Mouse (Mus musculus) mature B cell (primary cell): ENCODE measurements around the gene Junb.

Experiments used
- in situ Hi-C: fragments of 300-500 bp; cut with MboI; formaldehyde crosslinking; loops from 2 replicates; pipeline ENCODE4 v1.14.3; 2019

Junb gene

DNA sequence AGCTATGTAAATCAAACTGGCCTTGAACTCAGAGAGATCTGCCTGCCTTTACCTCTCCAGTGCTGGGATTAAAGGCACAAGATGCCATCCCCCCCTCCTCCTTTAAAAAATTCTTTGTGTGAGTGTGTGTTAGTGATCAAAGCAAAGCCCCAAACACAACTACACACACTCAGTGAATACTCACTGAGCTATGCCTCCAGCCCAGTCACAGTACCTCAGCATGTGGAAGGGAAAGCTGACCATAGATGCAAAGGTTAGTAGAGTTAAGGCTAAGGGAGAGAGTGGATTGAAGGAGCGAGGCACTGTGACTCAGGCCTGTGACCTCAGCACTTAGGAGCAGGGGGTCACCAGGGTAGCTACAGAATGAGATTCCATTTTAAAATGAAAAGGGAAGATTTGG is 5.4 kb downstream of the Junb start:
- in situ Hi-C loops = loop anchor here (25.0 kb wide), 1 partner anchor 314 kb away; the partner anchor contains the start of genes Orc6 and Vps35

DNA sequence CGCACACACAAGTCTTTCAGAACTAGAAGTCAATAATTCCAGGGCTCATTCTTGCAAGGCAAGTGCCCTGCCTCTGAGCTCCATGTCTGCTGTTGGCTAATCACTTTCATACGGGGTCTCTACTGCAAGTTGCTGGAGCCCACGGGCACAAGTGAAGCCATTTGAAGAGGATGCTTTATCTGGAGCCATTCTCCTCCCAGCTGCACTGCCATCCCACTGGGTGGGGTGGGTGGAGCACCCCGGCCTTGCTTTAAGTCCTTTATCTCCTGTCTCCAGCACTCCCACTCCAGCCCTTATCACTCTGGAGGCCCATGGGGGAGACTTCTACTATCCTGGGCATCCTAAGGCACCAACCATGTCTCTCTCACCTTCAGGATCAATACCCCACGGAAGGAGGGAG is 7.6 kb downstream of the Junb start:
- in situ Hi-C loops = loop anchor here (25.0 kb wide), 1 partner anchor 316 kb away; the partner anchor contains the start of genes Orc6 and Vps35

DNA sequence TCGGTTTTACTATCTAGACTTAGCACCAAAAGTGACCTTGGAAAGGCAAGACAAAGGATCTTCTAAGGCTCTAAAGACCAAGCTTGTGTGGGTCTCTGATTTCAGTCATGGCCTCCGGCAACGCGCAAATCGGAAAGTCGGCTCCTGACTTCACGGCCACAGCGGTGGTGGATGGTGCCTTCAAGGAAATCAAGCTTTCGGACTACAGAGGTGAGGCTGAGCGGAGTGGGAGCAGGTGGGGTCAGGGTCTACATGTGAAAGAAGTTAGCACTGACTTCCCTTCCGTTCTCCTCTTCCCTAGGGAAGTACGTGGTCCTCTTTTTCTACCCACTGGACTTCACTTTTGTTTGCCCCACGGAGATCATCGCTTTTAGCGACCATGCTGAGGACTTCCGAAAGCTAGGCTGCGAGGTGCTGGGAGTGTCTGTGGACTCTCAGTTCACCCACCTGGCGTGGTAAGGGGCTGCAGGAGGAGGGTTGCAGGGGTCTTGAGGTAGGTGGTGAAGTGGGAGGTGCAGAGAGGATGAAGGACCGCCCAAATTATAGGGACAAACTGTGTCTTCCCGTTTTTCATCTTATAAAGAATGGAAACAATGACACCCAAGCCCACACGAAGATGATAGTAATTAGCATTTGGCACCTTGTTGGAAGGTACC is 8.3 kb downstream of the Junb start:
- in situ Hi-C loops = loop anchor here (25.0 kb wide), 1 partner anchor 317 kb away; the partner anchor contains the start of genes Orc6 and Vps35

DNA sequence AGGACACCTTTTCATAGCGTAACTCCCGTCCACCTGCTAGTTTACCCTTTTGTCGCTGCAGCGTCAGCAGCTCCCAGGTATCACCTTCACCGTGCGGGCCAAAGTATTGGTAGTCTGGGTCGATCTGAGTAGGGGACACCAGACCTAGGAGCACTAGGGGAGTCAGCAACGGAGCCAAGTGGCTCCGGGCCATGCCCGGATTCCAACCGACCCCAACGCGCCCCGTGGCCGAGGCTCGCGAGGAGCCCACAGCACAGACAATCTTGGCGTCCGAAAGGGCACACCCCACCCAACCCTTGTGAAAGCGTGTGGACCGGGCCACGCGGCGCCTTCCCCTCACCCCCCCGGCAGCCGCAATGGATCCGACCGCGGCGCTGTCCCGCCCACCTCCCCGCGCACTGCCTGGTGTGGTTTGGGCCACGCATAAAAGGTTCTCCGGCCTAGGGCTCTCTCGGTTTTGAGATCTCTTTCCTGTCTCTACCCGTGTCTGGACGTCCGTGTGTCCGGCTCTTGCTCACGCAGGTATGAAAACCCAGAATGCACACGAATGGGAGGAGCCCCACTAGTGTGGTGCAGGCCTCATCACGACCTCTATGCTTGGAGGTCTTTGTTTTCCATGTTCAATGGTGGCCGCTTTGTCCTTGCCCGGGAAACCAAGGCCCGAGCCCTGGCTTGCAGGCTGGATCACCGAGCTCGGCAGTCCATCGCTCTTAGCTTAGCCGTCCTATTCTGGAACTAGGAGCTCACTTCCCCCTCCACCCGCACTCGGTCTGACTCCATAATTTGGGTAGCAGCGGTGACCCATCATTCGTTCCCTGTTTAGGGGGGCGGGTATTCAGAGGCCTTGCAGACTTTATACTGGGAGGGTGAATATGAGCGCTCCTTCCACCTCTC is 9.0 kb downstream of the Junb start, which contains the start of the genes Gm49661, Prdx2 and Rnaseh2a:
Gene Gm49661, minus strand, starts transcription at position 193 of the 894 bp plus-strand sequence.
Gene Prdx2, plus strand, starts transcription at position 347 of the 894 bp plus-strand sequence.
Gene Rnaseh2a, minus strand, starts transcription at position 527 of the 894 bp plus-strand sequence.
- in situ Hi-C loops = loop anchor here (25.0 kb wide), 1 partner anchor 318 kb away; the partner anchor contains the start of genes Orc6 and Vps35

DNA sequence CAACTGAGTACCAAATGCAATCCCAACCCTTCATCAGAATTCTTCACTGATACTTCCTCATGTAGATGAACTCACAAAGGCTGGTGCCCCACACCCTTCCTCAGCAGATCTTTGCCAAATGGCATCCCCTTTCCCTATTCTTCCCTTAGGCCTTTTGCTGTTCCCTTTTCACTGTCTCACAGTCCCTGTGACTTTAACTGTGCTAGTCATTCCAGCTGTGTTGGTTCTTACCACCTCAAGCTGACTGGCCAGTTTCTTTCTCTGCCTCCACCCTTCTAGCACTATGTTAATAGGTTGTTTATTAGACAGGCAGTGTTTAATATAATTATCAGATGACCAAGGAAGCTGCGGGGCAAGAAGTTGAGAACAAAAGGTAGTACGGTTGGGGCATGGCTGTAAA is 9.9 kb downstream of the Junb start:
- in situ Hi-C loops = loop anchor here (25.0 kb wide), 1 partner anchor 319 kb away; the partner anchor contains the start of genes Orc6 and Vps35

GRCm38 (mm10) chr8:84967532-84968304 is 10.8 kb downstream of the Junb start:
- in situ Hi-C loops = loop anchor here (25.0 kb wide), 1 partner anchor 320 kb away; the partner anchor contains the start of genes Orc6 and Vps35

GRCm38 (mm10) chr8:84966603-84967002 is 11.9 kb downstream of the Junb start:
- in situ Hi-C loops = loop anchor here (25.0 kb wide), 1 partner anchor 321 kb away; the partner anchor contains the start of genes Orc6 and Vps35

- in situ Hi-C loops = loop anchor here (25.0 kb wide), 1 partner anchor 321 kb away; the partner anchor contains the start of genes Orc6 and Vps35
These were observed 12.7 kb downstream of the Junb start for GRCm38 (mm10) chr8:84965731-84966291.

DNA sequence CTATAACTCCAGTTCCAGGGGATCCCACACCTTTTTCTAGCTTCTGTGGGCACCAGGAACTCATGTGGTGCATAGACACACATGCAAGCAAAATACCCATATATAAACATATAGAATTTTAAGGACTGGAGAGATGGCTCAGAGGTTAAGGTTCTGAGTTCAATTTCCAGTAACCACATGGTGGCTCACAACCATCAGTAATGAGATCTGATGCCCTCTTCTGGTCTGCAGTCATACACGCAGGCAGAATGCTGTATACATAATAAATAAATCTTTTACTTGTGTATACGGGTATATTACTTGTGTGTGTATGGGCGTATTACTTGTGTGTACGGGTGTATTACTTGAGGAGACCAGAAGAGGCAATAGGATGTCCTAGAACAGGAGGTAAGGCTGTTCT is 14.6 kb downstream of the Junb start:
- in situ Hi-C loops = loop anchor here (25.0 kb wide), 1 partner anchor 323 kb away; the partner anchor contains the start of genes Orc6 and Vps35

DNA sequence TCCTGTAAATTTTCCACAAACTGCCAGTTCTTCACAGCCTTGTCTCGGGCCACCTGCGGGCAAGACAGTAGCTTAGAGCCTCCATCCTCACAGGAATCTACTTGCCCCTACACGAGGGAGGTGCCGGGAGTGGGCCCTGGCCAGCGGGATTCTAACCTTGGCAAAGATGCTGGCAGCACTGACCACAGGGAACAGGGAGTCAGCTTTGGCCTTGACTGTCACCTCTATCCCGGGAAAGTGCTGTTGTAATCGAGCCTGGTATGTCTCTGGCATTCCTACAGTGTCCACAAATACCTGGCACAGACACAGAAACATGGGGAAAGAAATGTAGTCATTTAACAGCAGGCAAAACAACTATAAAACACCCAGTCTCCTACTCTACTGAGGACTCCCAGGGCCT is 18.7 kb downstream of the Junb start:
- in situ Hi-C loops = loop anchor here (25.0 kb wide), 1 partner anchor 327 kb away; the partner anchor contains the start of genes Orc6 and Vps35

DNA sequence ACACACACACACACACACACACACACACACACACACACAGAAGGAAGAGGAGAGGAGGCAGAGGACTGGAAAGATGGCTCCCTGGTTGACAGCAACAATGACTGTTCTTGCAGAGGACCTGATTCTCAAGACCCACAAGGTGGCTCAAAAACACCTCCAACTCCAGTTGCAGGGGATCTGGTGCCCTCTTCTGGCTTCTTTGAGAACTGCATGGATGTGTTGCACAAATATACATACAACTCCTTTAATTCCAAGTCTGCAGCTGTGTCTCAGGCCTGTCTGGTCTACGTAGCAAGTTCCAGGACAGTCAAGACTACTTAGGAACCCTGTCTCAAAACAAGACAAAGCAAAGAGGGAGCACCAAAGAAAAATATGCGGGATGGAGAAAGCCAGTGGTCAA is 21.8 kb downstream of the Junb start:
- in situ Hi-C loops = loop anchor here (25.0 kb wide), 1 partner anchor 331 kb away; the partner anchor contains the start of genes Orc6 and Vps35

- in situ Hi-C loops = loop anchor here (25.0 kb wide), 1 partner anchor 335 kb away; the partner anchor contains the start of genes Orc6 and Vps35
These were observed 25.8 kb downstream of the Junb start for GRCm38 (mm10) chr8:84952612-84953255.

GRCm38 (mm10) chr8:84949753-84950152 is 28.8 kb downstream of the Junb start:
- in situ Hi-C loops = loop anchor here (25.0 kb wide), 1 partner anchor 338 kb away; the partner anchor contains the start of genes Orc6 and Vps35

DNA sequence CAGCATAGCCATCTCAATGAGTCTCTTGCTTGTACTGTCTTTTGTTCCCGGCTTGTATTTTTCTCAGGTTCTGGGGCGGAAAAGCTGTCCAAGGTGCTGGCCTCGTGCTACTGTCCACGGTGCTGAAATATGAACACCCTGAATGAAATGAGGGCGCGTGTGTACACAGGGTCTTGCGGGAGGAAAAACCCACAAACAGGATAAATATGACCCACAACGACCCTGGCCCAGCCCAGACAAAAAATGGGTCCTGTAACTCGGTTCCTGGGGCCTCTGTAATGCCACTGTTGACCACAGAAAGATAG is 31.3 kb downstream of the Junb start:
- in situ Hi-C loops = no loop called here

DNA sequence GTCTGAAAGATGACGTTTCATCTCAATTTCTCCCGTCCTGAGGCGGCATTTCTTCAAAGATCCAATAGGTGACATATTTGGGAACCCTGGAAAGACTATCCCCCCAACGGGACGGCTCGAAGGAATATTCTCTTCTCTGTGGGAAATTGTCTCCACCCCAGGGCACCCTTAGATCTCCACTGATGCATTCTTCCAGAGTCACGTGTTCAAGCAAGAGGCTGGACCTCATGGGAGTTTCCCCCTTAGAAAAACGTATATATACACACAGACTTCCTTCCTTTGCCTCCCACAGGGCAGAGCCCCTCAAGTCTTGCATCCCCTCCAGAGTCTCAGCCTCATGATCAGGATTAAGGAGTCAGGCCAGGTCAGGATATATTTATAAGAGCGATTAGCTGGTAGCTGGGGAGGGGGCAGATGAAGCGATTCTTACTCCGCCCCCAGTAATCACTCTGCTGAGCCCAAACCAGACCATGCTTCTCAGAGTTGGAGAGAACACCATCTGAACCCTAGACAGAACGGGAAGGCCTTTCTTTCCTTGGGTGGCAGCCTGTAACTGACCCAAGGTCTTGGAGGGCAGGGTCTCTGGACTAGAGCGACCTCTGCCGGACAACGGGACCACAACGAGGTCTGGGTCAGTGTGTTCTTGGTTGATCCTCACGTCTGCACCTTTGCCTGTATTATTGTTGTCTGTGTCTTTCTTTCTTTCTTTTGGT is 31.8 kb downstream of the Junb start, which contains the start of gene Rtbdn:
Gene Rtbdn, plus strand, starts transcription at position 464 of the 713 bp plus-strand sequence.
- in situ Hi-C loops = no loop called here

DNA sequence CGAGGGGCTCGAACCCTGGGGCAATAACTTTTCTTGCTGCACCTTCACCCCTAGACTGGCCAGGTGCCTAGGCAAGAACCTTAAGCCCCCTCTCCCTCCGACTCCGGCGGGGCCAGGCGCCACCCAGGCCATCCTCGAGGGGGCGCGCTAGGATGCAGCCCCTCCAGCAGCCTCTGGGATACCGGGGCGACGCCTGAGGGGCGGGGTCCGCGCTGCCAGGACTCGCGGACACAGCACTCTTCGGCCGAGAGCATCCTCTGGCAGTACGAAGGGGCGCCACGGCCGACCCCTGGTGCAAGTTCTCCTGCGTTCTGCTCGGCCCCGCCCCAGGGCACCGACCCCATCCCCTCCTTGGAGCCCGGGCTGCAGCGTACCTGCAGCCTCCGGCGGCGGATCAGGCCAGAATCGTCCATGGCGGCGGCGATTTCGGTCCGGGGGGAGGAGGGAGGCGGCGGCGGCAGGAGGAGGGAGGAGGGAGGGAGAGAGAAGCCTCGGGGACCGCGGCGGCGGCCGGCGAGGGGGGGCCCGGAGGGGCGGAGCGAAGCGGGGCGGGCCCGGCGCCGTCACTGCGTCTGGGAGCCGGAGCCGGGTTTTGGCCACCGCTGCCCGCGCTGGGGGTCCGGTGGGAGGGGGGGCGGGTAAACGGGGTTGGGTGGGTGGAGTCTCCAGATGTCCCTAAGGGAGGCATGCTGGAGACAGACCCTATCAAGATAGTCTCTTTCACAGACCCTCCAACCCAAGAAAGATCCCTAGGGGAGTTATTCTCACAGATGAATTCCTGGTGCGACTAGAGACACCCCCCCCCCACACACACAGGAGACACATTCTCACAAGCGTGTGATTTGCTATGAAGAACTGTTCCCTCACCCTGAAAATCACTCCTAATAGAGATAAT is 32.6 kb downstream of the Junb start:
- in situ Hi-C loops = no loop called here

- in situ Hi-C loops = no loop called here
These were observed 33.3 kb downstream of the Junb start for GRCm38 (mm10) chr8:84945235-84945632.

GRCm38 (mm10) chr8:84944478-84945160 is 33.9 kb downstream of the Junb start:
- in situ Hi-C loops = no loop called here
